Mouse (Mus musculus) intestine, embryonic 14.5 days (tissue): Measurements from ENCODE around the gene B4galnt1. TPM values are rescaled to one million over a fixed set of nuclear protein-coding genes. Genes with fewer than 3 reads are reported as not detected.

Experiments used
- ATAC-seq: fragments of 200-750 bp; cut with Nextera tagmentation; replicated peaks from 2 replicates; pipeline ENCODE4 v1.8.0; 2017; ENCODE audit warnings: low read depth, moderate number of reproducible peaks, moderate TSS enrichment, moderate library complexity; ENCODE audit not compliant: low FRiP score, low TSS enrichment
- DNase-seq: peaks from one replicate; pipeline ENCODE4 v3.0.0-alpha.2; 2018; ENCODE audit warnings: low spot score
- H3K27ac ChIP-seq: fragments of 300-500 bp; sonication (generic); 2 replicates; pipeline ENCODE4 v1.5.1; 2014; ENCODE audit warnings: low read depth, mild to moderate bottlenecking, control low read depth
- H3K27me3 ChIP-seq: fragments of 300-500 bp; sonication (generic); replicated peaks from 2 replicates; pipeline ENCODE4 v1.6.1; 2014; ENCODE audit warnings: low read length, control low read depth; ENCODE audit not compliant: control insufficient read depth, insufficient read depth
- H3K36me3 ChIP-seq: fragments of 300-500 bp; sonication (generic); 2 replicates; pipeline ENCODE4 v1.6.1; 2014; ENCODE audit warnings: low read length, control low read depth; ENCODE audit not compliant: control insufficient read depth, insufficient read depth
- H3K4me1 ChIP-seq: fragments of 300-500 bp; sonication (generic); replicated peaks from 2 replicates; pipeline ENCODE4 v1.6.1; 2014; ENCODE audit warnings: low read length, control low read depth, mixed read lengths; ENCODE audit not compliant: control insufficient read depth, insufficient read depth
- H3K4me2 ChIP-seq: fragments of 300-500 bp; sonication (generic); 2 replicates; pipeline ENCODE4 v1.6.1; 2014; ENCODE audit warnings: low read length
- H3K4me3 ChIP-seq: fragments of 300-500 bp; sonication (generic); 2 replicates; pipeline ENCODE4 v1.5.1; 2014; ENCODE audit warnings: low read depth, low read length, control low read depth, mixed read lengths
- H3K9ac ChIP-seq: fragments of 300-500 bp; sonication (generic); 2 replicates; pipeline ENCODE4 v1.6.1; 2014; ENCODE audit warnings: mild to moderate bottlenecking, low read length
- H3K9me3 ChIP-seq: fragments of 300-500 bp; sonication (generic); 2 replicates; pipeline ENCODE4 v1.6.1; 2016; ENCODE audit warnings: low read length, control low read depth; ENCODE audit not compliant: control insufficient read depth
- WGBS: fragments of 180-500 bp; shearing (Covaris S2); extraction: QIAGEN DNeasy Blood & Tissue Kit; methylation state at CpG from one replicate; pipeline ENCODE4 v1.1.7; 2014; 5-methylcytosine and 5-hydroxymethylcytosine counted together
- polyA plus RNA-seq: library from polyadenylated mRNA; unstranded; fragments of >200 nt; fragmentation: Nextera tagmentation; extraction: Ambion mirVana; gene quantifications from 2 replicates; pipeline ENCODE4 v1.2.1, GENCODE M21; 2014

The B4galnt1 gene
- polyA plus RNA-seq, 1 experiment from 2014 or later: 66.0 TPM

DNA sequence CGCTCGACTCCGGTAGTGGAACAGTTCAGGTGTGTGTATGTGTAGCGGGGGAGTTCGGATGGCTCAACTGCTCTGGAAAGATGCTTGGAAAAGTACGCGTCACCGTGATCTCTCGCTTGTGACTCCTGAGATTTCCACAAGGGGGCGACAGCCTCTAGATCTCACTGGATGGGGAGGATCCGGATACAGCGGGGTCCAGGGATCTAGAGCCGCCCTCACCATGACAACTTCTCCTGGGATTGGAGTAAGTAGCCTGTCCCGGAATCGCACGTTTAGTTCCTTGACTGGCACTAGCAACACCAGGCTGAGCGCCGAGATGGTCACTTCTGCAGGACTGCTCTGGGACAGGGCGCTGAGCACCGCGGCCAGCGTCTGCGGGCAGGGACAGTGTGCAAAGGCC is 12.7 kb downstream of the B4galnt1 start:
- H3K27me3 ChIP-seq: peaks cover 57% of the 10 kb centered on the region
- WGBS: 2% methylated on average over 23 of the region's 23 CpGs
- no peaks in the 10 kb centered on the region for H3K9me3 ChIP-seq
- peak; percentile 62 for ATAC-seq
- peak overlapping the region; percentile 54 for H3K4me2 ChIP-seq
- H3K4me3 ChIP-seq: peak overlapping the region; percentile 24
- 0 out of 2 replicates have a peak, but pooled peaks cover 3% of the 10 kb centered on the region for H3K36me3 ChIP-seq
- DNase-seq: peak; percentile 97
- H3K27ac ChIP-seq: no peak overlapping the region
- H3K9ac ChIP-seq: no peak overlapping the region
- H3K4me1 ChIP-seq: peaks cover 14% of the 10 kb centered on the region; the same call in 1 of the 2 replicates

DNA sequence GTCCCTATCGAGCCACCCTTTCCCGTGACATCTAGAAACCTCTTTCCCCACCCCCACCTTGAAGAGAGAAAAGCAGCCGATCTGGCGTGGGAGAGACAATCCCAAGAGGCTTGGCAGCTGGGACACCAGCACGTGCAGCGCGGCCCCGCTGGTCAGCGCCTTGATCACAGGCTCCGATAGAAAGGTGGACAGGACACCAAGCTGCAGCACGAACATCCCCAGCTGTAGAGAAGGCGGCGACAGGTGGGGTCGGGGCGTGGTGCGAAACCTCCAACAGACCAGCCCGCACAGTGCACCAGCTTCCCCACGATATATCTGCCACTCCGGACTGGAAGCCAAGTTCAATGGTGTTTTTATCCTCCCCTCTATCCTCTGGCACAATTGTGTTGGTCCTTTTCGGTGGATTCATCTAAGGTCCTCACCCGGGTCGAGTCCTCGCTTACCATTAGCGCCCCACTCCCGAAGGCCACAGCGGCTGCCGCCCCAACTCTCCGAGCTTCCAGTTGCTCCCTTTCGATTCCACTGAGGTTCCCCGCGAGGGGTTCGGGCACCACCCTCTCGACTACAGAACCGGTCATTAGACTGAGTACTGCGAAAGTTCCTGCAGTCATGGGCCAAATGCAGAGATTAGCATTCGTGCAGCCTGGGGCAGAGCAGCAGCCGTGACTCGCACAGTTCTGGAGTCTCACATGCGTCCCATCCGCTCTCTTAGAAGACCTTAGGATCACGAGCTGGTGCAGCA is 13.4 kb downstream of the B4galnt1 start:
- peaks cover 57% of the 10 kb centered on the region for H3K27me3 ChIP-seq
- 0 out of 2 replicates have a peak, but pooled peaks cover 11% of the 10 kb centered on the region for H3K36me3 ChIP-seq
- peak overlapping the region; percentile 54 for H3K4me2 ChIP-seq
- peaks cover 14% of the 10 kb centered on the region; the same call in 1 of the 2 replicates for H3K4me1 ChIP-seq
- H3K9me3 ChIP-seq: no peaks in the 10 kb centered on the region
- DNase-seq: peak; percentile 66
- peak overlapping the region; percentile 24 for H3K4me3 ChIP-seq
- no peak overlapping the region for H3K9ac ChIP-seq
- H3K27ac ChIP-seq: no peak overlapping the region
- no peak for ATAC-seq
- 5% methylated on average over 41 of the region's 41 CpGs for WGBS

DNA sequence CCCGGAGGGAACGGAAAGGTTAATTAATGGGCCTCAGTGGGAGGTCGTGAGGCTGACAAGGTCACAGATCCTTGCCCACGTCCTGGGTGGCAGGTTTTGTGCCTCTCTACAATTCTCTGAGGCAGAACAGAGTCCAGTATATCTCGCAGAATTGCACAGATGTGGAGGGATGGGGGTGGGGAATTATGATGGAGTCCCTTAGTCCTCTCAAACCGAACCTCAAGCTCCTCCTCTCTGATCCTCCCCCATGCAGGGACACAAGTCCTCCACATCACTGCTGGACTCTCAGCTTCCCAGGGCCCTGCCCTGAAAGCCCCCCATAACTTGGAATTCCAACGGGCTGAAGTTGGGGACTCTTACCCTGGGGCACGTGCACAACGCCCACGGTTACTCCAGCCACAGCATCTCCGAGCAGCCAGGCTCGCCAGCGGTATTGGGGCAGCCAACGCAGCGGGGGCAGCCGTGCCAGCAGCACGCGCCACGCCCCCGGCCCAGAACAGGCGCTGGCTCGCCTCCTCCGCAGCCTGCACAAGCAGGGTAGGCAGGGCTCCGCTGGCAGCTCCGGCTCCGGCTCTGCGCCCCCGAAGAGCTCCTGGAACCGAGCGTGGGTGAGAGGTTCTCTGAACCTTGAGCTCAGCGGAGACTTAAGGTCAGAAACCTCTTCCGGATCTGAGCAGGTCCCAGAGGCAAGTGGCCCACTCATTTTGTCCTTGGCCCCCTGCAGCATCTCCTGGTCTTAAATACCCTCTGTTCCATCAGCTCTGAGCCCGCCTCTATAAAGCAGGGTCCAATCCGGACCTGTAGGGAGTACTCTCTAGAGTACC is 15.1 kb downstream of the B4galnt1 start, which contains the start of gene Slc26a10:
Slc26a10 (minus strand) TSS at position 775 of the 824 bp plus-strand sequence.
- DNase-seq: peak; percentile 52
- H3K36me3 ChIP-seq: 0 out of 2 replicates have a peak, but pooled peaks cover 12% of the 10 kb centered on the region
- peaks cover 23% of the 10 kb centered on the region for H3K4me1 ChIP-seq
- no peak within 1 kb of the TSS for H3K9ac ChIP-seq
- no peak for ATAC-seq
- 3% methylated on average over 34 of the region's 34 CpGs for WGBS
- no peak within 1 kb of the TSS for H3K27ac ChIP-seq
- H3K4me2 ChIP-seq: peak within 1 kb of the TSS; percentile 32
- H3K27me3 ChIP-seq: peaks cover 57% of the 10 kb centered on the region
- no peaks in the 10 kb centered on the region for H3K9me3 ChIP-seq
- H3K4me3 ChIP-seq: 0 out of 2 replicates have a peak within 1 kb of the TSS, but pooled peaks have one; percentile 17

DNA sequence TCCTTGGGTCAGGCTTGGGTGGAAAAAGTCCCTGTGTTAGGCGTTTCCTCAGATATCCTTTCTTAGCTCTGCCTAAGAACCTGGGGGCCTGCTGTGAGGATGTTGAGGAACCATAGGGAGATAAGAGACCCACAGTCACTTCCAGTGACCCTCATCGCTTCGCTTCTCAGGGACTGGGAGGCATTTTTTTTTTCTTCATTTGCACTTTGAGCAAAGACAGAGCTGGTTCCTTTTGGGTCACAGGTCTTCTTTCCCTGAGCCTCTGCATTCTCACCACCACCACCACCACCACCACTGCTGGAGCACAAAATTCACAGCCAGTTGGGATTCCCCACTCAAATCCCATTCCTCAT is 15.6 kb downstream of the B4galnt1 start:
- H3K9me3 ChIP-seq: no peaks in the 10 kb centered on the region
- H3K4me2 ChIP-seq: no peak overlapping the region
- peaks cover 23% of the 10 kb centered on the region for H3K4me1 ChIP-seq
- DNase-seq (peak; percentile 50), ATAC-seq (no peak)
- H3K36me3 ChIP-seq: peaks cover 18% of the 10 kb centered on the region
- no peak overlapping the region for H3K9ac ChIP-seq
- WGBS: 38% methylated on average over 3 of the region's 3 CpGs
- H3K4me3 ChIP-seq: no peak overlapping the region
- H3K27ac ChIP-seq: no peak overlapping the region
- H3K27me3 ChIP-seq: peaks cover 57% of the 10 kb centered on the region

DNA sequence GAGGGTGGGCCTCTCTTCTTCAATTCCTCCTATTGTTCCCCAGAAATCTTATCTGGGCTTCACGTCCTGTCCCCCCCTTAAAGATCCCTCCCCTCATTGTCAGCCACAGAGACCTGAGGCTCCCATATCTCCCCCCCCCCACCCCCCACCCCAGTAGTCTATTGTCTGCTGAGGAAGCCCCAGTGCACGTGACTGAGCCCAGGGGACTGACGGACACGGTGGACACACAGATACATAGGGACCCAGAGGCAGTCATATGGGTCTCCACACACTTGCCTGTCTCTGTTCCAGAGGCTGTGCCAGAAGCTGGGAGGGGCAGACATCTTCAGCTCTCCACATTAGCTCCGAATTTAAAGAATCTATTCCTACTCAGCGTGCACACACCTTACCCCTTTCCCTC is 16.5 kb downstream of the B4galnt1 start:
- ATAC-seq: no peak
- H3K27me3 ChIP-seq: peaks cover 50% of the 10 kb centered on the region
- H3K9me3 ChIP-seq: no peaks in the 10 kb centered on the region
- no peak for DNase-seq
- H3K36me3 ChIP-seq: peaks cover 22% of the 10 kb centered on the region
- H3K27ac ChIP-seq: no peak overlapping the region
- H3K4me1 ChIP-seq: peaks cover 23% of the 10 kb centered on the region
- WGBS: 75% methylated on average over 6 of the region's 6 CpGs
- no peak overlapping the region for H3K9ac ChIP-seq
- no peak overlapping the region for H3K4me2 ChIP-seq
- H3K4me3 ChIP-seq: no peak overlapping the region

DNA sequence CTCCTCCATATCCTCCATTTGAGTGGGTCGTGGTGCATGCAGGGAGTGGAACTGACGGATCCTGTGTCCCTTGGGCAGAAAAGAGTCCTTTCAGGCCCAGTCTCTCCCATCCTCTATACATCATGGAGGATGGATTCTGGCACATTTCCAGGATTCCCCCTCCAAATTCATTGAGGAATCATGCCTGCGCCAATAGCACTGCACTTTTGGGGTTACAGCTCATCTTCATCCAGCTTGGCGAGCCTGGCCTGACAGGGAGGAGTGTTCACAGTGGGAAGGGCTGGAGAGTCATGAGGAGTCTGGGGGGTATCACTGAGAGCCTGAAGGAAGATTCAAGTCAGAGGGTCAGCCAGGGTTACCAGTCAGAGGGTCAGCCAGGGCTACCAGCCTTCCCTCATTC is 17.6 kb downstream of the B4galnt1 start:
- 86% methylated on average over 4 of the region's 4 CpGs for WGBS
- no peak for ATAC-seq

DNA sequence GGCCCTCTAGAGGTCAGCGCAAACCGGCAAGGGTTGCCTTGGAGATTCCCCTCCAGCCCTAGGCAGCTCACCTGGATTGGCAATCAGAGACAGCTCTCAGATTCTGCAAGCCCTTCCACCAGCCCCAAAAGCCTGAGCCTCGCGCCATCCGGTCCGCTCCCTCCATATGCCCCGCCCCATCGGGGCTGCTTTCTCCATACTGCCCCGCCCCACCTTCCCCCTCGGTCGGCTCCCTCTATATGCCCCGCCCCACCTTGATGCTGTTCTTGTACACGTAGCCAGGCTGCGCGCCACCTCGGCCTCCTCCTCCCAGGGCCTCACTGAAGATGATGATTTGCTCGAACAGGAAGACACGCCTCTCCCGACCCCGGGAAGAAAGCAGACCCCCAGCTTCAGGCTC is 18.7 kb downstream of the B4galnt1 start:
- WGBS: 15% methylated on average over 20 of the region's 20 CpGs
- peak; percentile 52 for DNase-seq
- H3K27ac ChIP-seq: no peak overlapping the region
- peak; percentile 17; the same call in 1 of the 2 replicates for ATAC-seq
- no peak overlapping the region for H3K9ac ChIP-seq
- H3K4me3 ChIP-seq: no peak overlapping the region
- H3K9me3 ChIP-seq: no peaks in the 10 kb centered on the region
- H3K4me1 ChIP-seq: peaks cover 14% of the 10 kb centered on the region
- H3K4me2 ChIP-seq: peak overlapping the region; percentile 21
- peaks cover 27% of the 10 kb centered on the region for H3K36me3 ChIP-seq
- H3K27me3 ChIP-seq: peaks cover 31% of the 10 kb centered on the region

More for the DNA sequence above, 17.6 kb downstream of the B4galnt1 start:
- Histone ChIP-seq H3K27me3 (peaks cover 41% of the 10 kb centered on the region), H3K27ac (no peak overlapping the region), H3K36me3 (peaks cover 27% of the 10 kb centered on the region), H3K4me1 (peaks cover 23% of the 10 kb centered on the region), H3K9ac (no peak overlapping the region), H3K4me2 (no peak overlapping the region), H3K4me3 (no peak overlapping the region), H3K9me3 (no peaks in the 10 kb centered on the region)
- DNase-seq: no peak

DNA sequence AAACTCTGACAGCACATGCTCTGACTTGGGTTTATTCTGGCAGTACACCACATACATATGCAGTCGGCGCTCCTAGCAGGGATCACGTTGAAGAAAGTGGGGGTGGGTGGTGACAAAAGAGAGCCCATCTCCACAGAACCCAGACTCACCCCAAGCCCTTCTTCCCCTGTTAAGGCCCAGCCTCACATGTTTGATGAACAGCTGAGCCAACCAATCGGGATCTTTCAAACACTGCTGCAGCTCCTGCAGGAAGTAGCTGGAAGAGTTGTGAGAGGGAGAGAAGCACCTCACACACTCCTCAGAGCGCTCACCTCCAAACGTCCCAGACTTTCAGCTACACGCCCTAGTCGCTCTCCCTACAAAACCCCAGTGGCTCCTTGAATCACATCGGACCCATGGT is 20.1 kb downstream of the B4galnt1 start:
- ATAC-seq (no peak), DNase-seq (peak; percentile 58)
- Histone ChIP-seq H3K9ac (no peak overlapping the region), H3K4me2 (no peak overlapping the region), H3K27ac (no peak overlapping the region), H3K4me3 (no peak overlapping the region), H3K36me3 (peaks cover 27% of the 10 kb centered on the region), H3K4me1 (peaks cover 15% of the 10 kb centered on the region), H3K27me3 (peaks cover 17% of the 10 kb centered on the region), H3K9me3 (no peaks in the 10 kb centered on the region)
- 72% methylated on average over 9 of the region's 9 CpGs for WGBS
